Mouse (Mus musculus) intestine, postnatal 0 days (tissue): ENCODE results near the gene Tubgcp6. TPM values are rescaled to one million over a fixed set of nuclear protein-coding genes. Genes with fewer than 3 reads are reported as not detected.

Experiments
- ATAC-seq: fragments of 200-750 bp; cut with Nextera tagmentation; 2 replicates; pipeline ENCODE4 v1.8.0; 2017; ENCODE audit warnings: mild to moderate bottlenecking, moderate TSS enrichment, moderate library complexity
- H3K27ac ChIP-seq: fragments of 300-500 bp; sonication (generic); 2 replicates; pipeline ENCODE4 v1.5.1; 2014; ENCODE audit warnings: mild to moderate bottlenecking, low read depth, low read length, moderate library complexity
- H3K27me3 ChIP-seq: fragments of 300-500 bp; sonication (generic); replicated peaks from 2 replicates; pipeline ENCODE4 v1.6.1; 2014; ENCODE audit warnings: low read length, mixed read lengths; ENCODE audit not compliant: control insufficient read depth, insufficient read depth
- H3K36me3 ChIP-seq: fragments of 300-500 bp; sonication (generic); 2 replicates; pipeline ENCODE4 v1.6.1; 2014; ENCODE audit warnings: mild to moderate bottlenecking, moderate library complexity; ENCODE audit not compliant: control insufficient read depth, insufficient read depth
- H3K4me1 ChIP-seq: fragments of 300-500 bp; sonication (generic); replicated peaks from 2 replicates; pipeline ENCODE4 v1.6.1; 2014; ENCODE audit warnings: antibody characterized with exemption, low read length, mixed read lengths; ENCODE audit not compliant: control insufficient read depth, insufficient read depth
- H3K4me2 ChIP-seq: fragments of 300-500 bp; sonication (generic); replicated peaks from 2 replicates; pipeline ENCODE4 v1.6.1; 2014; ENCODE audit warnings: low read depth, mild to moderate bottlenecking, moderate library complexity
- H3K4me3 ChIP-seq: fragments of 300-500 bp; sonication (generic); 2 replicates; pipeline ENCODE4 v1.5.1; 2014; ENCODE audit warnings: low read depth, low read length
- H3K9ac ChIP-seq: fragments of 300-500 bp; sonication (generic); 2 replicates; pipeline ENCODE4 v1.6.1; 2014; ENCODE audit warnings: mild to moderate bottlenecking, low read depth, low read length
- H3K9me3 ChIP-seq: fragments of 300-500 bp; sonication (generic); 2 replicates; pipeline ENCODE4 v1.6.1; 2016; ENCODE audit warnings: mixed run types; ENCODE audit not compliant: control insufficient read depth
- CTCF ChIP-seq: sonication (generic); IDR thresholded peaks from 2 replicates; pipeline ENCODE4 v1.5.1; 2016; ENCODE audit warnings: low read depth, mild to moderate bottlenecking, control low read depth, antibody characterized with exemption, moderate library complexity
- WGBS: fragments of 180-500 bp; shearing (Covaris S2); extraction: QIAGEN DNeasy Blood & Tissue Kit; methylation state at CpG from one replicate; pipeline ENCODE4 v1.1.7; 2014; 5-methylcytosine and 5-hydroxymethylcytosine counted together
- polyA plus RNA-seq: library from polyadenylated mRNA; unstranded; fragments of >200 nt; fragmentation: Nextera tagmentation; extraction: Ambion mirVana; gene quantifications from 2 replicates; pipeline ENCODE4 v1.2.1, GENCODE M21; 2015

Gene Tubgcp6
- polyA plus RNA-seq, 1 experiment from 2014 or later, result 3.6 TPM

DNA sequence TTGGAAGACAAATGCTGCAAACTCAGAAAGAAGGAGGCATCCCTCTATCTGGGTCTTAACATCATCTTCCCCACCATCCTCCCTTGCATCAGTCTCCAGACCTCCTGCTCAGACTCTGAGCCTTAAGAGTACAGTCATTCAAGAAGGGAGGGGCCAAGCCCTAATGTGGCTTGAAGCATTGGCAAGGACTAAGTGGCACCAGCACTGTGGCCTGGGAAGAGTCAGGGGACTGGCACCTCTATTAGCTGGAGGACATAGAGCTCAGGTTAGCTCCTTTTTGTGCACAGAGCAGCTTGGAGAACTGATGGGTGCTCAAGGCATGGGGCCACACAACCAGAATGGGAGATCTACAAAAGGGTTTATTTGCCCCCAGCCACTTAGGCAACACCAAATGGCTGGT, 7.3 kb upstream of the Tubgcp6 start:
- H3K27ac ChIP-seq, result no peak overlapping the region
- H3K9ac ChIP-seq, result no peak overlapping the region
- TF ChIP-seq CTCF, result no peak
- no peak for ATAC-seq
- peaks cover 4% of the 10 kb centered on the region; the same call in 1 of the 2 replicates for H3K36me3 ChIP-seq
- no peaks in the 10 kb centered on the region for H3K27me3 ChIP-seq
- H3K4me2 ChIP-seq, result no peak overlapping the region
- no peaks in the 10 kb centered on the region for H3K9me3 ChIP-seq
- no peak overlapping the region for H3K4me3 ChIP-seq
- H3K4me1 ChIP-seq, result peaks cover 4% of the 10 kb centered on the region; the same call in 1 of the 2 replicates

GRCm38 (mm10) chr15:89128382-89129350, 5.8 kb upstream of the Tubgcp6 start, which contains the start of gene Hdac10:
TSS of gene Hdac10 (minus strand) at chr15:89128700.
- ATAC-seq, result peak; percentile 85
- no peaks in the 10 kb centered on the region for H3K27me3 ChIP-seq
- H3K36me3 ChIP-seq, result peaks cover 4% of the 10 kb centered on the region; the same call in 1 of the 2 replicates
- no peaks in the 10 kb centered on the region for H3K9me3 ChIP-seq
- peaks cover 4% of the 10 kb centered on the region; the same call in 1 of the 2 replicates for H3K4me1 ChIP-seq
- WGBS, result 3% methylated on average over 36 of the region's 36 CpGs
- peak; percentile 94 for TF ChIP-seq CTCF
- H3K4me3 ChIP-seq, result peak within 1 kb of the TSS; percentile 71
- peak within 1 kb of the TSS; percentile 81 for H3K4me2 ChIP-seq
- H3K27ac ChIP-seq, result peak within 1 kb of the TSS; percentile 82
- peak within 1 kb of the TSS; percentile 65 for H3K9ac ChIP-seq

DNA sequence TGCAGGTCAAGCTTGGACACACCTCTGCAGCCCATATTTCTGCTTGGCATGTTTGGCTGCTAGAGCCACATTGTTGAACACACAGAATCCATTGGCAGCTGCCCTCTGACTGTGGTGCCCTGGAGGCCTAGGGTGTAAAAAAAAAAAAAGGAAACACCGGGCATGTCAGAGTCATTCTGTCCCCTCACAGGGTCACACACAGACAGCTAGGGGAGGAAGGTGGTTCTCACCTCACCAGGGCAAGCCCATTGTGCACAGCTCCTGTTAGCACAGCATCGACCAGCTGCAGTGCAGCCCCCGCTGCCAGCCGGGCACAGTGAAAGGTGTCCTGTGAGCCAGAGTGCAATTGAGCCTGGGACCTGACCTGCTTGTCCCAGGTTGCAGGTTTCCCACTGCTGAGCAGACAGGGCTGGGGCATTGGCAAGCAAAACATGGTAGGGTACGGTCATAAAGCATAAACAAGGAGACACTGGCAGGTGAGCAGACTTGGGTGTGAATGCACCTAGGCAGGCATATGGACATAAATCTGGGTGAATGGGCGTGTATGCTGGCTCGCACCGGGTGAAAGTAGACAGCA, 4.5 kb upstream of the Tubgcp6 start:
- peak overlapping the region; percentile 81 for H3K4me2 ChIP-seq
- H3K27me3 ChIP-seq, result no peaks in the 10 kb centered on the region
- peak overlapping the region; percentile 71; the same call in 1 of the 2 replicates for H3K4me3 ChIP-seq
- no peak for TF ChIP-seq CTCF
- no peak overlapping the region for H3K27ac ChIP-seq
- ATAC-seq, result no peak
- H3K36me3 ChIP-seq, result peaks cover 4% of the 10 kb centered on the region; the same call in 1 of the 2 replicates
- 0 out of 2 replicates have a peak overlapping the region, but pooled peaks have one; percentile 65 for H3K9ac ChIP-seq
- WGBS, result 58% methylated on average over 8 of the region's 8 CpGs
- H3K9me3 ChIP-seq, result no peaks in the 10 kb centered on the region
- peaks cover 4% of the 10 kb centered on the region; the same call in 1 of the 2 replicates for H3K4me1 ChIP-seq

DNA sequence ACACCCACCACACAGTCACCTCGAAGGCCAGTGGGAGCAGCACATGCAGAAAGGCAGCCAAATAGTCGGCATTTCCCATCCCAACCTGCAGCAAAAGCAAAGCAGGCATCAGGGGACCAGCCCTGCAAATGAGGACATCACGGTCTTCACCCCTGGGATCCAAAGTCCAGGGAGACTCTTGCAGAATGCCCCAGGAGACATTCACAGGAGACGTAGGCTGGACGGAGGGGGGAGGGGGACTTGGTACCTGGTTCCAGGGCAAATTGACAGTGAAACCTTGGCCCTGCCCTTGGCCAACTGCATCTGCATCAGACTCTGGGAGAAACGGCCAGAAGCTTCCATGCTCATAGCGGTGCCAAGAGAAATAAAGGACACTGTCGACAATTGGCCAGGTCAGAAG, 3.7 kb upstream of the Tubgcp6 start:
- ATAC-seq, result no peak
- Histone ChIP-seq H3K27ac (no peak overlapping the region), H3K9me3 (no peaks in the 10 kb centered on the region), H3K4me1 (peaks cover 9% of the 10 kb centered on the region), H3K4me2 (no peak overlapping the region), H3K27me3 (no peaks in the 10 kb centered on the region), H3K4me3 (no peak overlapping the region), H3K9ac (no peak overlapping the region), H3K36me3 (peaks cover 4% of the 10 kb centered on the region; the same call in 1 of the 2 replicates)
- 82% methylated on average over 8 of the region's 8 CpGs for WGBS
- TF ChIP-seq CTCF, result no peak

DNA sequence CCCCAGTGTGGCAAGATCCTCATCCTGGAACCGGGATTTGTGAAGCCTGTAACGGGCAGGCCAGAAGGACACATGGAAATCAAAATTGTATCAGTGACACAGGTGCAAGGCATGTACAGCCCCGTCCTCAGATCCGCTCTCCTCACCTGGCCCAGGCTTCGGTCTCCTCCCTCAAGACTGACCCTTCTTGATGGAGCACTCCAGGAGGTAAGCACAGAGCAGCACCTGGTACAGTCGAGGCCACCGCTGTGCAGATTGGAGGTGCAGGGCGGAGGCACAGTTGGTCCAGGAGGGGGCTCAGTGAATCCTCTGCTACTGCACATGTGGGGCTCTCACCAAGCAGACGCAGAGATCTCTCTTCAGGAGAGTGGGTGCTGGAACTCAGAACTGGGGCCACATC, 2.4 kb upstream of the Tubgcp6 start:
- Histone ChIP-seq H3K4me1 (peaks cover 9% of the 10 kb centered on the region), H3K27ac (no peak overlapping the region), H3K9me3 (no peaks in the 10 kb centered on the region), H3K4me2 (no peak overlapping the region), H3K36me3 (peaks cover 4% of the 10 kb centered on the region; the same call in 1 of the 2 replicates), H3K9ac (no peak overlapping the region), H3K27me3 (no peaks in the 10 kb centered on the region), H3K4me3 (no peak overlapping the region)
- no peak for TF ChIP-seq CTCF
- WGBS, result 93% methylated on average over 9 of the region's 9 CpGs
- no peak for ATAC-seq

DNA sequence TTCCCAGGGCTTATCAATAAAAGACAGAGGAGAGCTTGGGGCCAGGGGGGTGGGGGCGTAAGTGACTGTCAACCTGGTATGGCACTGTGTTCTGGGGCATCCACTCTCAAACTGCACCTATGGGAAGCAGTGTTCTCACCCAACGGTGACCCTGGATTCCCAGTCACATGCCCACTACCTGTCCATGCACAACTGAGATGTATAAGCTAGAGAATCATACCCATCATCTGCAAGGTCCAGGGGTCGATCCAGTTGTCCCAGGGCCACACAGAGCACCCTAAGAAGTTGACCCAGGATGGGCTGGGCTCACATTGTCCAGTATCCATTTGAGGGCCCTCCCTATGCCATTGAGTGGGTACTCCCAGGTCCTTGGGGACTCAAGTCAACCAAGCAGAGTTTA, 1.4 kb upstream of the Tubgcp6 start:
- H3K4me2 ChIP-seq, result no peak overlapping the region

More for the DNA sequence above, 1.4 kb upstream of the Tubgcp6 start:
- no peak for TF ChIP-seq CTCF
- H3K27ac ChIP-seq, result no peak overlapping the region
- no peaks in the 10 kb centered on the region for H3K9me3 ChIP-seq
- ATAC-seq, result no peak
- 90% methylated on average over 3 of the region's 3 CpGs for WGBS
- no peaks in the 10 kb centered on the region for H3K27me3 ChIP-seq
- H3K4me3 ChIP-seq, result no peak overlapping the region
- H3K4me1 ChIP-seq, result peaks cover 9% of the 10 kb centered on the region
- peaks cover 4% of the 10 kb centered on the region; the same call in 1 of the 2 replicates for H3K36me3 ChIP-seq
- no peak overlapping the region for H3K9ac ChIP-seq
